Mouse (Mus musculus) erythroblast, embryonic 14.5 days (primary cell): Measurements from ENCODE around the gene Nrxn3.

ENCODE experiments used
- GATA1 ChIP-seq: IDR thresholded peaks from 2 replicates; pipeline ENCODE4 v1.6.1; 2012; ENCODE audit warnings: low read length, inconsistent platforms, mixed read lengths
- TAL1 ChIP-seq: IDR thresholded peaks from 3 replicates; pipeline ENCODE4 v1.6.1; 2012; ENCODE audit warnings: low read length, inconsistent platforms, mixed read lengths

GRCm38 (mm10) chr12:89383254-89383653 lies 660.6 kb downstream of the Nrxn3 start:
- TF ChIP-seq GATA1 (no peak), TAL1 (no peak)
